Mouse (Mus musculus) neutrophil, adult 83 days (primary cell): ENCODE data around the gene Acap1. TPM values are rescaled to one million over a fixed set of nuclear protein-coding genes. Genes with fewer than 3 reads are reported as not detected.

Experiments used
- total RNA-seq, 2 experiments: library from RNA; stranded (reverse); gene quantifications; one replicate each; pipeline ENCODE4 v1.2.4; 2023

The Acap1 gene
- total RNA-seq, result 100 to 1,000 TPM; 260 to 263 TPM

DNA sequence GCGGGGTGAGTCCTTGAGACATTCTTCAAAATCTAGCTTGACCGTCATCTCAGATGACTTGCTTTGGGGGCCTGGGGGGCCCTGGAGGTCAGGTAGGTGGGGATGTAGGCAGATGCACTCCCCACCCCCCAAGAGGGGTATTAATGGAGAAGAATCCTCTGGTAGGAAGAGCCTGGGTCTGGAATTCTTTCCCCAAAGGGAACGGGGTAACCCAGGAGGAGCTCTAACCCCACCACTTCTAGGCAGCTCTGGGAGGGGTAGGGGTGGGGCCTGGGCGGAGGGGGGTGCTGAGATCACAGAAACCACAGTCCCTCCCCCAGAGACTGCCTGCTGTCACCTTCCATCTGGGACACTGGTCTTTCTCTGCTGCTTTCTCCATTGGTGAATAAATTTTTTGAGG is at the start of gene Acap1:
TSS of gene Acap1 (minus strand) at position 249 of the 400 bp plus-strand sequence.

DNA sequence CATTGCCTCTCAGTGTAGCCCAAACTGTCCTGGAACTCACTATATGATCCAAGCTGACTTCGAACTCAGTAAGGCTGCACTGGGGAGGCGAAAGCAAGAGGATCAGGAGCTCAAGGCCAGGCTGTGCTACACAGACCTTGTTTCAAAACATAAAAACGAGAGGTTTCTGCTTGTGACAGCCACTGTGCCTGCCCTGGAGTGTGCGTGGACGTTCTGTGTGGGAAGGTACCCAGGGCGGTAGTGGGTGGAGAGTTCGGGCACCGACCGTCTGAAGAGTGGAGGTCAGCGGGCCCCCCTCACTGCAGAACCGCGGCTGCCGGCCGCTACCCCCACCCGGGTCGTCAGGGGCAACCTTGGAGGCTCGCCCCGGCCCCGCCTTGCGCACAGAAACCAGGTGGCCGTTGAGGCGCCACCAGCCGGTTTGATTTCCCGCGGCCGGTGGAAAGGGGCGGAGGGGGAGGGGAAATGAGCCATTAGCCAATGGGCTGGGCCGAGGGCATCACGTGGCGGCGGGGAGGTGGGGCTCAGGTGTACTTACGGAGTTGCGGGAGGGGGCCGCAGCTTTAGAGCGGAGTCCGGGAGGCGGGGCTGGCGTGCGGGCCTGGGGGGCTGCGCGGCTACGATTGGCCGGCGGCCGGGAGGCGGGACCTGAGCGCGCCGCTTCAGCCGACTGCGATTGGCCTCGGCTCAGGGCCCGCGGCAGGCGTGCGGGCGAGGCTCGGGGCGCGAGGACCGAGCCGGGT is 40.0 kb upstream of the Acap1 start, which contains the start of gene Ybx2:
TSS of gene Ybx2 (plus strand) at position 660 of the 743 bp plus-strand sequence.

DNA sequence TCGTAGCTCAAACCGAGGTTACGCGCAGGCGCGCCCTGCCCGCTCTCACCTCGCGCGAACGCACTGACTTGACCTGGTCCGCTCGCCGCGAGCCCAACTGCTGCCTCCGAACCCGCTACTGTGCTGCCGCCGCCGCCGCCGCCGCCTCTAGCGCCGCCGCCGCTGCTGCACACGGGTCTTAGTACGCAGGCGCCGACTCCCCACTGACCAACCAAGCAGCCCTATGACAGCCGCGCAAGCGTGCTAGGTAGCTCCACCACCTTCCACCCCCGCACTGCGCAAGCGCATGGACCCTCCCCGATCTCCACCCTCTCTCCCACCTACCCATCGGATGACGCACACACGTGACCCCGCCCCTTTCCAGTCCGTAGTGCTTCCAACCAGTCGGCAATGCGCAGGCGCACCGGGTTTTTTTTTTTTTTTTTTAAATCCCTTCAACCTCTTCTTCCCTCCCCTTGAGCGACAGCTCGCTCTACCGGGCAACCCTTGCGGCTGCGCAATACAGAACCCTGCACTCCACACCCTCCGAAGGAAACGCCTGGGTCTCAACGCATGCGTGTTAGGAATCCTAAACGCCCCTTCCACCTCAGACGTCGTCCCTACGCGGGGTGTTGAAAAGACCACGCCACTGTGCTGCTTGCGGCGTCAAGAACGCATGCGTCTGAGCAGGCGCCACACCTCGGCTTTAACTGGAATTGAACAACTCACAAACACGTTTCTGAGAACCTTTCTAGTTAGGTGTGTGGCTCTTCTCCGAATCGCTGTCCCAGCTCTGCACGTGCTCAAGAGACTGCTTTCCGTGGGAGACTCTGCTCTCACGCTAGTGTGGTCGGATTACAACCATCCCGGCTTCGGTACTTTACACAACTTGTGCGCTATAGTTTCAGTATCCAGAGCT is 26.0 kb upstream of the Acap1 start, which contains the start of gene Eif5a:
TSS of gene Eif5a (minus strand) at position 845 of the 898 bp plus-strand sequence.

DNA sequence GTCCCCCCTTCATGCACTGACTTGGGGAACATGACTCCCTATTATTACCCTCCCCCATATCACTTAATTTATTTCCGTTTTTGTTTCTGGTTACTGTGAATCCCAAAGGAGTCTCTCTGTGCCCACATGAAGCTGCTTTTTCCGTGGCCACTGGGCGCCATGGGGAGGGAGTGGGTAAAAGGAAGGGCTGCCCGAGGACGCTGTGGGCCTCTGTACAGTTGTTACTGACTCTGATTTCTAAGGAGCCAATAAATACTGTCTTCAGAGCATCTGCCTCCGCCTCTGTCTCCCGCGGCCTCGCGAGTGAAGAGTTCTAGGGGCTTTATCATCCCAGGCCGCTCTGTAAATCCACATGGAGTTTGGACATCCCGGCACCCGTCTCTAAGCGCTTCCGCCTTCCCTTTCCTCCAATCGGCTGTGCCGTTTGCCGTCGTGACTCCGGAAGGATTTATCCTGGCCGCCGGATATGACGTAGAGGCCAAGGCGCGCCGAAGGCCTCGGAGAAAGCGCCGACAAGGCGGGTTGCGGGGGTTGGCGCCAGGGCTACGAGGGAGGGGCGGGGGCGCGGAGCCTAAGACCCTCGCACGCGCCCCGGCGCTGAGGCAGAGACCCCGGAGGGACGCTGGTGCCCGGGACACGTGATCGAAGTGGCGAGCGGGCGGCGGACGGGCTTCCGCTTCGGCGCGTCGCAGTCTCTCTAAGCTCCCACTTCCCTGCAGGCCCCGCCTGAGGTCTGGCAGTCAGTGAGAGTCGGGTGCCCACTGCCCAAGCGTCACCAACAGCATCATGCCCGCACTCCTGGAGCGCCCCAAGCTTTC is 18.4 kb upstream of the Acap1 start, which contains the start of gene Gps2:
TSS of gene Gps2 (plus strand) at position 335 of the 818 bp plus-strand sequence.

DNA sequence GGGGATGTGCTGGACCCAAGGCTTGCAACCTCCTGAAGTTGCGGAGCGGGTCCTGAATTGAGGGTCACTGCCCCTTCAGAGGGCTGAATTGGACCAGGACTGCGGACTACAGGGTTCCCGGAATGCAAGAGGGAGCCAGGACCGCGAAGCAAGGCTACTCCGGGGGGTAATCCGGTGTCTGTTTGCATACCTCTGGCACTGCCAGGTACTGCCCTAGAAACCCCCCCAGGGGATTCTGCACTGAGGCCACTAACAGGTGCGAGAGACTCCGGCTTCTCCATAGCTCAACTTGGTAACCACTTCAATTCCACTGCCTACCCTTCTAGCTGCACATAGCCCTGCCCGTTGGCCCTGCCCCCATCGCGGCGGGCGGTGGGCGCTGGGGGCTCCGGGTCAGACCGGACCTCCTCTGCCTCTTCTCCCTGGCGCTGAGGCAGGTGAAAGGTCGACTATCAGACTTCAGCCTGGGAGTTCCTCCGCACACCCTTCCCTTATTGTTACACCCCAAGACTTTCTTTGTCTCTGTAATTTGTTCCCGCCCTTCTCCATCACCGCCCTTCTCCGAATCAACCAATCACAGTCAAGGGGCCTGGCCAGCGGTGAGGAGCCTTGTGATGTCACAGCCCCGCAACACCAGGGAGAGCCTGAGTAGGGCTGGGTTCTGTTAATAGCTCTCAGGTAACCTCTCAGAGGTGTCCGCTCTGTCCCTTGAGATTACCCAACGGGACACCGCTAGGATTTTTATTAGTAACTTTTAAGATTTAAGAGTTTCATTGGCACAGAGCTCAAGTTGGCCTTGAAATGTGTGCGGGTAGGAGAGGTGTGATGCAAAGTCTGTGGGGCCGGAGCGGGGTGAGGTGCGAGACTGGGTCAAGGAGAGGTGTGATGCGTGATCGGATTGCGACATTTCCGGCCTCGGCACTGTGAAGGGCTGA is 5.4 kb upstream of the Acap1 start, which contains the start of the genes 2810408A11Rik and Neurl4:
TSS of gene 2810408A11Rik (minus strand) at position 517 of the 935 bp plus-strand sequence.
TSS of gene Neurl4 (plus strand) at position 602 of the 935 bp plus-strand sequence.

DNA sequence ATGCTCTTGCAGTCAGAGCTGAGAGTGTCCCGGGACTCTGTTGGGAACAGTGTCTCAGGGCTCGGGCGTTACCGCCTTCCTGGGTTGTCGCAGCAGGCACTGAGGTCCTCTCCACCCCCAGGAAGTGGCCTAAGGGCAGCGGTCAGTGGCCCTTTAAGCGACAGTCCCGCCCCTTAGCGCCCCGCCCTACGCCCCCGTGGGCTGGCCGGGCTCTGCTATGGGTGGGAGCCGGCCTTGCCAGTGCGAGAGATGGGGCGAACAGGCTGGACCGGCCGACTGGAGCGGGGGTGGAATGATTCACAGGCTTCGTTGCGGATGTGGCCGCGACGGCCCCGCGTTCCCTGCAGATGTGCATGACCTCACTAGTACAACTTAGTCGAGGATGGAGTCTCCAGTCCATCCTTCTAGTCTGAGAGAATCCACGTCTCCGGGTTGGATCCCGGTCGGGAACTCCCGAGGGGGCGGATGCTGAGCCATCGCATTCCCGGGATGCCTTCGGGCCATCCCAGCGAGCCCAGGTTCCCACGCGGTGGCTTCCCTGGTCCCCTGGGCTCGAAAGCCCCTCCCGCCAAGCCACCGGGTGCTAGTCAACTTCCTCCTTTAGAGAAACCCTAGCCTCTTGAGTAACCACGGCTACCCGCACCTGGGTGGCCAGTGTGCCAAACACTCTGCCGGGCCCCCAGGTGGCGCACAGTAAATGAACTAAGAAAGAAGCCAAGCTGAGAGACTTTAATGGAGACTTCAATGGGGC is 14.3 kb downstream of the Acap1 start, which contains the start of gene Kctd11:
TSS of gene Kctd11 (minus strand) at position 554 of the 751 bp plus-strand sequence.

DNA sequence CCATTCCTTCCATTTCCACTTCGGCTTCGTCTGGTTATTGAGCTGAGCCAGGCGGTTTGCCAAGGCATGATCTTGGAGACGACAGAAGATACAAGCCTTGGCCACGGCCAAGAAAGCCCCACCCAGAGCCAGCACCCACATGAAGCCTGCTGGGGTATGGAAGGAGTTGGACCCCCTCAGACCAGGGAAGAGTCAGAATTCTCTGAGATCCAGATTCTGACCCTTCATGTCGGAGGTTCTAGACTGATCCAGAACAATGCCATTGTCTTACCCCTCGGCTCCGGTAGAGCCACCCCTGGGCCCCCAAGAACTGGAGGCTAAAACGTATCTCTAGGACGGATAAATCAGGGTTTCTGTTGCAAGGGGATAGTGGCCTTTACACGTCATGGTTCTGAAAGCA is 17.5 kb downstream of the Acap1 start, which contains the start of gene Tmem95:
TSS of gene Tmem95 (minus strand) at position 141 of the 400 bp plus-strand sequence.

DNA sequence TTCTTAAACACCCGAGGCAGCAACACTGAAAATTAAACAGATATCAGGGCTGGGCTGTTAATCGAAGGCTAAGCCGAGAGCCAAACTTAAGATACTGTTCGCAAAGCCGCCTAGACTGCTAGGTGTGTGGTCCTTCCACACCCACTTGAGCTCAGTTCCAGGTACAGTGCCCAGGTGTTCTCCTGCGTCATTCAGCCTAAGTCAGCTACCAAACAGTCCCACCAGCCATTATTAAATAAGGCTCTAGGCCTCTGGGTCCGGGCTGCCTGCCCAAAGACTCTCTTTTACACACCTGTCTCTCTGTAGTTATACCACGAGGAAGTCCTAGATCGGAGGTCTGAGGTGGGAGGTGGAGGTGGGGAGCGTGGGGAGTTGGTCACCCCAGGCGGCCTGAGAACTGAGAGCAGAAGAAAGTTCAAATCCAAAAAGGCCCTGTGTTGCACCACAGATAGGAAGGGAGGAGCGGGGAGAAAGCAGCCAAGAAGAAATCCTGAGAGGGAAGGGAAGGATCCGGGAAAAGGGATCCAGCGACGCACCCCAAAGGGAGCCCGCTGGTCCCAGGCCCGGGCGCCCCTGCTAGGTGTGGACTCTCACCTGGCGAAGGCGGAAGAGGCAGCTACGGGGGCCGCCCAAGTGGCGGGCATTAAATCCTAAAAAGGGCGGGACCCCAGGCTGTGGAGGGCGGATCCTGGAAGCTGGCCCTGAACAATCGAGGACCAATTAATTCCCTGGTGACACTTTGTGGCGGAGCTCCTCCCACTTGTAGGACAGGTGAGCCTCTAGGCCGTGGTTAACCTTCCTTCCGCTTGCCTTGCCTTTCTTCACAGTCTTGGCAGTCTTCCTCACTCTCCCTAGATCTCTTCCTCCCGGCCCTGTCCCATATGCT is 37.0 kb downstream of the Acap1 start, which contains the start of gene Tnk1:
TSS of gene Tnk1 (minus strand) at position 618 of the 886 bp plus-strand sequence.

DNA sequence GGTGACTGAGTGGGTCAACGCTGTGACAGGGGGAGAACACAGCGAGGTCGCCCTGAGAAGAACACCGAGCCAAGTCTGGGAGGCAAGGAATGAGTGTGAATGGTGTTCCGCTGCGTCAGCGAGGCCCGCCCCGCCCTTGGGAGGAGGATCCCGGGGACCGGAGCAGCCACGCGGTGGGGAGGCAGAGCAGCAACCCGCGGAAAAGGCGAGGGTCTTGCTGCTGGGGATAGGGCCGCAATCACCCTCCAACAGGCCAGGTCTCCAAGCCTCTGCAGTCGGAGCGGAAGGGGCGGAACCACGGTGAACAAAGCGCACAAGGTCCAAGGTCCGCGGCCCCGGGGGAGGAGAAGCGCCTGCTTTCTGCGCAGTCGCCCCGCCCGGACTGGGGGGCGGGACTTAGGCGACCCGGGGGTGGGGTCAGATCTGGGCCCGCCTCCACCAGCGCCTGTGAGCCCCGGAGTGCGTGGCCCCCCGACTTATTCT is 49.1 kb downstream of the Acap1 start, which contains the start of gene Plscr3:
TSS of gene Plscr3 (plus strand) at position 179 of the 483 bp plus-strand sequence.

DNA sequence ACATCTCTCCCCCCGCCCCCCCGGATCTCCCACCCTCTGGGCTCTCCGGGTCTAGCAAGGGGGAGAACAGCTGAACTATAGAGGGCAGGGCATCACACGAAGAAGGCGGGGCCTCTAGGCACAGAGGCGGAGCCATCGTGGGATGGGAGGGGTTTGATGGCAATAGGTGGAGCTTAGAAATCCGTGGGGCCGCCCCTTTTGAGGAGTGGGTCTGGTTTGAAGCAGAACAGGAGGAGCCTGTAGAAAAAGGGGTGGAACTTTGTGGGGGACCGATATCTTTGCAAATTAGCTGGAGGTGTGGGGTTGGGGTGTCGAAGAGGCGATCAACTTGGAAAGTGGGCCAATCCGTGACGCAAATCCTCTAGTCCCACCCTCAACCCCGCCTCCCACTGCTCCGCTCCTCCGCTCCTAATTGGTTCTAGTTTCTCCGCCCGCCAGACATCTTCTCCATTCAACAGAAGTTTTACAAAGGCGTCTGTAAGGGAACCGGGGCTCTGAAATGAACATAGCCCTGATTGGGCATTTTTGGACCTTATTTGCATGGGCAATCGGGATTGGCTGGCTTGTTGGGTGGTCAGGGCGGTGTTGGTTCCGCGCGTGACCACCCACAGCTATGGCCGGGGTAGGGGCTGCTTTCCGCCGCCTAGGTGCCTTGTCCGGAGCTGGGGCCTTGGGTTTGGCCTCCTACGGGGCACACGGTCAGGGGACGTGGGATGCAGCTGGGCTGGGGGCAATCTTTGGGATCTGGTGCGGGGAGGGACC is 57.2 kb downstream of the Acap1 start, which contains the start of gene Tmem256:
TSS of gene Tmem256 (plus strand) at position 563 of the 762 bp plus-strand sequence.

DNA sequence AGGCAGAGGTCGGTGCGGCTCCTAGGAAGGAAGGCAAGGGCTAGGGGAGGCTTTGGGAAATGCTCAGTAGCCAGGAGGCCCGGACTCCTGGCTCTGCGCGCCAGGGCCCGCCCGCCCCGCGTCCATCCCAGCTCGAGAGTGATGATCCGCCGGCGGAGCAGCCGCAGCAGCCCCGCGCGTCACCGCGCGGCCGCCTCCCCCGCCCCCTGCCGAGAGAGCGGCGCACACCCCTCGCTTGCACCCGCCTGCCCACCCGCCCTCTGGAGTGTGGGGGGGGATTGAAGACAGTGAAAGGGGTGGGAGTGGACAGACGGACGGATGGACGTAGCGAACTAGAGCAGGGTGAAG is 57.8 kb downstream of the Acap1 start, which contains the start of gene Nlgn2:
TSS of gene Nlgn2 (minus strand) at position 181 of the 348 bp plus-strand sequence.

Other genes with a start within 250 kb of the Acap1 start
- under 1 TPM in 1 of 2 experiments, not detected in 1; 0.55 TPM for gene Sox15, start 240.2 kb downstream of the Acap1 start, total RNA-seq
- gene Mpdu1, start 232.9 kb downstream of the Acap1 start, total RNA-seq, result 10 to 100 TPM; 51.6 to 54.9 TPM
- gene Cd68, start 229.4 kb downstream of the Acap1 start, total RNA-seq, result 100 to 1,000 TPM; 138 to 157 TPM
- 100 to 1,000 TPM; 554 to 653 TPM for gene Eif4a1, start 223.1 kb downstream of the Acap1 start, total RNA-seq
- 10 to 100 TPM; 64.7 to 65.2 TPM for gene Senp3, start 213.5 kb downstream of the Acap1 start, total RNA-seq
- 10 to 100 TPM; 15.8 to 16.0 TPM for gene Tnfsf13, start 209.8 kb downstream of the Acap1 start, total RNA-seq
- gene Tnfsf12, start 199.7 kb downstream of the Acap1 start, total RNA-seq, result 1 to 10 TPM; 7.9 to 8.7 TPM
- 1 to 10 TPM; 4.7 to 5.5 TPM for gene Tnfsfm13, start 199.4 kb downstream of the Acap1 start, total RNA-seq
- 10 to 100 TPM; 82.6 to 86.1 TPM for gene Polr2a, start 136.9 kb downstream of the Acap1 start, total RNA-seq
- gene Slc35g3, start 133.6 kb downstream of the Acap1 start, total RNA-seq, result not detected
- 1 to 10 TPM; 2.4 to 3.3 TPM for gene Zbtb4, start 129.6 kb downstream of the Acap1 start, total RNA-seq
- 1 to 10 TPM in 1 of 2 experiments, under 1 TPM in 1; 0.79 to 1.9 TPM for gene Chrnb1, start 99.6 kb downstream of the Acap1 start, total RNA-seq
- under 1 TPM in 1 of 2 experiments, not detected in 1; 0.18 TPM for gene Fgf11, start 93.7 kb downstream of the Acap1 start, total RNA-seq
- gene Tmem102, start 89.9 kb downstream of the Acap1 start, total RNA-seq, result not detected
- gene Gm39566, start 80.2 kb downstream of the Acap1 start, total RNA-seq, result not detected
- gene Spem2, start 77.1 kb downstream of the Acap1 start, total RNA-seq, result not detected
- not detected for gene Spem1, start 73.4 kb downstream of the Acap1 start, total RNA-seq
- 1 to 10 TPM; 1.3 to 2.1 TPM for gene Nlgn2, start 57.8 kb downstream of the Acap1 start, total RNA-seq
- 100 to 1,000 TPM in 1 of 2 experiments, 10 to 100 TPM in 1; 99.2 to 106 TPM for gene Tmem256, start 57.0 kb downstream of the Acap1 start, total RNA-seq
- gene Plscr3, start 49.2 kb downstream of the Acap1 start, total RNA-seq, result 10 to 100 TPM; 35.0 to 35.9 TPM
- gene Tnk1, start 36.8 kb downstream of the Acap1 start, total RNA-seq, result not detected
- gene Tmem95, start 17.5 kb downstream of the Acap1 start, total RNA-seq, result 1 to 10 TPM in 1 of 2 experiments, under 1 TPM in 1; 0.88 to 1.2 TPM
- gene Kctd11, start 14.1 kb downstream of the Acap1 start, total RNA-seq, result 1 to 10 TPM; 8.6 to 9.0 TPM
- 1 to 10 TPM; 3.0 to 3.2 TPM for gene 2810408A11Rik, start 5.4 kb upstream of the Acap1 start, total RNA-seq
- gene Neurl4, start 5.5 kb upstream of the Acap1 start, total RNA-seq, result 10 to 100 TPM; 20.9 to 27.6 TPM
- 10 to 100 TPM; 69.0 to 84.5 TPM for gene Gps2, start 18.3 kb upstream of the Acap1 start, total RNA-seq
- gene Eif5a, start 26.4 kb upstream of the Acap1 start, total RNA-seq, result 100 to 1,000 TPM; 482 to 501 TPM
- gene Ybx2, start 40.3 kb upstream of the Acap1 start, total RNA-seq, result not detected
- 1 to 10 TPM in 1 of 2 experiments, under 1 TPM in 1; 0.97 to 1.3 TPM for gene Slc2a4, start 52.6 kb upstream of the Acap1 start, total RNA-seq
- not detected for gene Cldn7, start 69.2 kb upstream of the Acap1 start, total RNA-seq
- gene Ctdnep1, start 85.6 kb upstream of the Acap1 start, total RNA-seq, result 10 to 100 TPM; 75.0 to 80.3 TPM
- 10 to 100 TPM; 24.3 to 31.0 TPM for gene Elp5, start 87.0 kb upstream of the Acap1 start, total RNA-seq
- gene Gabarap, start 95.6 kb upstream of the Acap1 start, total RNA-seq, result 100 to 1,000 TPM; 475 to 527 TPM
- 10 to 100 TPM; 41.2 to 53.6 TPM for gene Phf23, start 100.2 kb upstream of the Acap1 start, total RNA-seq
- 10 to 100 TPM; 15.0 to 18.2 TPM for gene Dvl2, start 105.1 kb upstream of the Acap1 start, total RNA-seq
- gene Acadvl, start 119.9 kb upstream of the Acap1 start, total RNA-seq, result 10 to 100 TPM; 39.3 to 50.0 TPM
- 1 to 10 TPM; 5.5 to 5.8 TPM for gene Dlg4, start 121.4 kb upstream of the Acap1 start, total RNA-seq
- not detected for gene Asgr1, start 158.5 kb upstream of the Acap1 start, total RNA-seq
- not detected for gene Asgr2, start 197.1 kb upstream of the Acap1 start, total RNA-seq
- 10 to 100 TPM; 11.8 to 12.3 TPM for gene Mgl2, start 234.8 kb upstream of the Acap1 start, total RNA-seq